Mouse (Mus musculus): ENCODE results near the gene Plxna4. TPM values are rescaled to one million over a fixed set of nuclear protein-coding genes. Genes with fewer than 3 reads are reported as not detected.
A peak's percentile ranks its signal among the peaks of the same experiment; 100 is the strongest.

The Plxna4 gene
- total RNA-seq, 2 experiments from 2014 or later: 67.6 to 71.8 TPM

GRCm38 (mm10) chr6:32218544-32218943, 369.4 kb downstream of the Plxna4 start:
- peak in 1 of 2 experiments; percentile 67 for DNase-seq (ENCODE audit: low spot score in 2 of 2)
- intact Hi-C loops (cut with DNase I): loop anchor here (10.0 kb wide), 1 partner anchor 366 kb away; the partner anchor contains the start of gene Plxna4

- intact Hi-C loops (cut with DNase I): loop anchor here (10.0 kb wide), 1 partner anchor 372 kb away; the partner anchor contains the start of gene Plxna4
- DNase-seq (ENCODE audit: low spot score in 2 of 2): peak; percentile 9 to 43
Observed at GRCm38 (mm10) chr6:32212439-32212838, 375.6 kb downstream of the Plxna4 start.

GRCm38 (mm10) chr6:32210139-32210538, 377.9 kb downstream of the Plxna4 start:
- intact Hi-C loops (cut with DNase I): loop anchor here (10.0 kb wide), 1 partner anchor 375 kb away; the partner anchor contains the start of gene Plxna4
- DNase-seq (ENCODE audit: low spot score in 2 of 2): no peak

GRCm38 (mm10) chr6:32208951-32209350, 379.0 kb downstream of the Plxna4 start:
- no peak for DNase-seq (ENCODE audit: low spot score in 2 of 2)
- intact Hi-C loops (cut with DNase I): no loop called here

- DNase-seq (ENCODE audit: low spot score in 2 of 2): no peak
- intact Hi-C loops (cut with DNase I): no loop called here
Observed at GRCm38 (mm10) chr6:32204253-32204652, 383.7 kb downstream of the Plxna4 start.

GRCm38 (mm10) chr6:32203389-32203788, 384.6 kb downstream of the Plxna4 start:
- intact Hi-C loops (cut with DNase I): no loop called here
- no peak for DNase-seq (ENCODE audit: low spot score in 2 of 2)

GRCm38 (mm10) chr6:32202664-32203192, 385.3 kb downstream of the Plxna4 start:
- intact Hi-C loops (cut with DNase I): no loop called here
- no peak for DNase-seq (ENCODE audit: low spot score in 2 of 2)

- intact Hi-C loops (cut with DNase I): no loop called here
- no peak for DNase-seq (ENCODE audit: low spot score in 2 of 2)
Observed at GRCm38 (mm10) chr6:32201506-32201905, 386.5 kb downstream of the Plxna4 start.

GRCm38 (mm10) chr6:32199616-32200015, 388.4 kb downstream of the Plxna4 start:
- no peak for DNase-seq (ENCODE audit: low spot score in 2 of 2)
- intact Hi-C loops (cut with DNase I): no loop called here

GRCm38 (mm10) chr6:32196913-32197312, 391.1 kb downstream of the Plxna4 start:
- no peak for DNase-seq (ENCODE audit: low spot score in 2 of 2)
- intact Hi-C loops (cut with DNase I): no loop called here

GRCm38 (mm10) chr6:32193046-32193445, 394.9 kb downstream of the Plxna4 start:
- intact Hi-C loops (cut with DNase I): no loop called here
- DNase-seq (ENCODE audit: low spot score in 2 of 2): no peak

GRCm38 (mm10) chr6:32184402-32184985, 403.5 kb downstream of the Plxna4 start:
- no peak for DNase-seq (ENCODE audit: low spot score in 2 of 2)
- intact Hi-C loops (cut with DNase I): no loop called here

GRCm38 (mm10) chr6:32183651-32184185, 404.3 kb downstream of the Plxna4 start:
- peak; percentile 6 to 63 for DNase-seq (ENCODE audit: low spot score in 2 of 2)
- intact Hi-C loops (cut with DNase I): no loop called here

GRCm38 (mm10) chr6:32180012-32180358, 408.0 kb downstream of the Plxna4 start:
- intact Hi-C loops (cut with DNase I): no loop called here
- DNase-seq (ENCODE audit: low spot score in 2 of 2): no peak

GRCm38 (mm10) chr6:32179346-32180011, 408.5 kb downstream of the Plxna4 start:
- intact Hi-C loops (cut with DNase I): no loop called here

GRCm38 (mm10) chr6:32177905-32178304, 410.1 kb downstream of the Plxna4 start:
- intact Hi-C loops (cut with DNase I): no loop called here
- no peak for DNase-seq (ENCODE audit: low spot score in 2 of 2)

More at GRCm38 (mm10) chr6:32179346-32180011, 408.5 kb downstream of the Plxna4 start:
- DNase-seq (ENCODE audit: low spot score in 2 of 2): no peak

- DNase-seq (ENCODE audit: low spot score in 2 of 2): no peak
- intact Hi-C loops (cut with DNase I): no loop called here
Observed at GRCm38 (mm10) chr6:32167725-32168124, 420.3 kb downstream of the Plxna4 start.

- DNase-seq (ENCODE audit: low spot score in 2 of 2): peak in 1 of 2 experiments; percentile 24
- intact Hi-C loops (cut with DNase I): no loop called here
Observed at GRCm38 (mm10) chr6:32160370-32160769, 427.6 kb downstream of the Plxna4 start.

- intact Hi-C loops (cut with DNase I): loop anchor here (5.0 kb wide), 1 partner anchor 223 kb away; no protein-coding TSS in a partner anchor
- DNase-seq (ENCODE audit: low spot score in 2 of 2): no peak
Observed at GRCm38 (mm10) chr6:32159931-32160330, 428.1 kb downstream of the Plxna4 start.

- no peak for DNase-seq (ENCODE audit: low spot score in 2 of 2)
- intact Hi-C loops (cut with DNase I): loop anchor here (5.0 kb wide), 1 partner anchor 221 kb away; no protein-coding TSS in a partner anchor
Observed at GRCm38 (mm10) chr6:32158347-32158746, 429.6 kb downstream of the Plxna4 start.

- intact Hi-C loops (cut with DNase I): no loop called here
- no peak for DNase-seq (ENCODE audit: low spot score in 2 of 2)
Observed at GRCm38 (mm10) chr6:32153170-32153569, 434.8 kb downstream of the Plxna4 start.
